Mouse (Mus musculus): ENCODE measurements at regions not wholly inside any gene's neighbourhood (a gene's known extent, or its start where the extent isn't known, plus 50 kb on each side); places are given as distances from the start of the nearest gene placed in this dataset.
A peak's percentile ranks its signal among the peaks of the same experiment; 100 is the strongest.

- no peak for TF ChIP-seq POLR2A (IDR thresholded peaks at IDR 0.05; ENCODE audit: borderline replicate concordance, extremely low read depth, insufficient read depth, insufficient read length, poor library complexity, severe bottlenecking)
- TF ChIP-seq CTCF (IDR thresholded peaks at IDR 0.05; ENCODE audit: borderline replicate concordance, extremely low read depth, insufficient read depth, insufficient read length) = no peak
- peak; percentile 86 for DNase-seq (ENCODE audit: low read depth)
Measured at GRCm38 (mm10) chr10:99635796-99636195, 123.7 kb downstream of the Csl start.

DNA sequence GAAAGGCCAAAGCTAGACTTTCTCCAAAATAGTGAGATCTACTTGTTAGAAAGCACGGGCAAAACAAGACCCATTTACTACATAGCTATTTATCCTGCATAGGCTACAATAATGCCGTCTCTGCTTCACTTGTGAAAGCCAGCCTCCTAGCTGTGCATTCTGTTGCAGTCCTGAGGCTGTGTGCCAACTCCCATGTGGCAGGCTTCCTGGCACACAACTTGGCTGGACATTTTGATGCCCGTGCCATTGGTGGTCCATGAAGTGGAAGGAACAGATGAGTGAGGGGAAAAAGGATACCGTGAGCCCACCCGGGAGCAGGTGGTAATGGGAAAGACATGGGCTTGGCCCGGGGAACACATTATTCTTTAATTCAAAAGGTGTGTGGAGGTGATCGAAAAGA is 120.4 kb downstream of the Csl start:
- DNase-seq (ENCODE audit: low read depth) = peak; percentile 96
- TF ChIP-seq CTCF (IDR thresholded peaks at IDR 0.05; ENCODE audit: borderline replicate concordance, extremely low read depth, insufficient read depth, insufficient read length) (no peak), POLR2A (IDR thresholded peaks at IDR 0.05; ENCODE audit: borderline replicate concordance, extremely low read depth, insufficient read depth, insufficient read length, poor library complexity, severe bottlenecking) (no peak)

GRCm38 (mm10) chr10:99639469-99639868 is 120.0 kb downstream of the Csl start:
- peak; percentile 91 for DNase-seq (ENCODE audit: low read depth)
- no peak for TF ChIP-seq POLR2A (IDR thresholded peaks at IDR 0.05; ENCODE audit: borderline replicate concordance, extremely low read depth, insufficient read depth, insufficient read length, poor library complexity, severe bottlenecking)
- no peak for TF ChIP-seq CTCF (IDR thresholded peaks at IDR 0.05; ENCODE audit: borderline replicate concordance, extremely low read depth, insufficient read depth, insufficient read length)

DNA sequence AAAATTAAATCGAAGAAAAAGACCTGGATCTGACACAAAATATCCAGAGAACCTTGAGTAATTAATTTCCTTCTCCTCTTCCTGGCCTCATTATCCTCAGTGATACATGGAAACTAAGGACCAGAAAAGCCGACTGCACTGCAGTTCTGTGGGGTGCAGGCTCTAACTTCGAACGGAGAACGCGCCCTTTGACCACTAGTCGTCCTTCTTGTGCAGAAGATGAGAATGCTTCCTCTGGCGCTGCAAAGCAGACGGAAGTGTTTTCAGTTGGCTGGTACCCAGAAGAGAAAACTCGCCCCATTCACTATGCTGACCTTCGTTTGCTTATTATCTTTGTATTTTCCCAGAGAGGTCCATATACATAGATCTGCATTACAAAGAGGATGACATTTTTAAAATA is 117.7 kb downstream of the Csl start:
- TF ChIP-seq POLR2A (IDR thresholded peaks at IDR 0.05; ENCODE audit: borderline replicate concordance, extremely low read depth, insufficient read depth, insufficient read length, poor library complexity, severe bottlenecking) (no peak), CTCF (IDR thresholded peaks at IDR 0.05; ENCODE audit: borderline replicate concordance, extremely low read depth, insufficient read depth, insufficient read length) (peak; percentile 85)
- DNase-seq (ENCODE audit: low read depth) = peak; percentile 91

GRCm38 (mm10) chr10:99642201-99642827 is 117.1 kb downstream of the Csl start:
- DNase-seq (ENCODE audit: low read depth) = no peak
- TF ChIP-seq POLR2A (IDR thresholded peaks at IDR 0.05; ENCODE audit: borderline replicate concordance, extremely low read depth, insufficient read depth, insufficient read length, poor library complexity, severe bottlenecking) = no peak

DNA sequence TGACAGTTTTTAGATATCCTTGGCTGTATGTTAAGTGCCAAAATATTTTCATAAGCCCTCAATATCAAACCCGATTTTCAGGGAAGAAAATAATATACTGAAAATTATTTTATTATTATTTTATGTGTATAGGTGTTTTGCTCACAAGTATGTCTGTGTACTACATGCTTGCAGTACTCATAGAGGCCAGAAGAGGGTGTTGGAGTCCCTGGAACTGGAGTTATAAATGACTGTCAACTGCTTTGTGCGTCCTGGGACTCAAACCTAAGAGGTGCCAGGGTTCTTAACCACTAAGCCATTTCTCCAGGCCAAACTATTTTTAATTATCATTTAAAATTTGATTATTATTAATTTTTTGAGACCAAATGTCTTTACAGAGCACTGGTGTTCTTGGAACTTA is 114.5 kb downstream of the Csl start:
- peak; percentile 32 for DNase-seq (ENCODE audit: low read depth)

GRCm38 (mm10) chr10:99652011-99652410 is 107.4 kb downstream of the Csl start:
- TF ChIP-seq CTCF (IDR thresholded peaks at IDR 0.05; ENCODE audit: borderline replicate concordance, extremely low read depth, insufficient read depth, insufficient read length) (no peak), POLR2A (IDR thresholded peaks at IDR 0.05; ENCODE audit: borderline replicate concordance, extremely low read depth, insufficient read depth, insufficient read length, poor library complexity, severe bottlenecking) (no peak)
- DNase-seq (ENCODE audit: low read depth) = no peak

More for the DNA sequence above, 114.5 kb downstream of the Csl start:
- no peak for TF ChIP-seq POLR2A (IDR thresholded peaks at IDR 0.05; ENCODE audit: borderline replicate concordance, extremely low read depth, insufficient read depth, insufficient read length, poor library complexity, severe bottlenecking)
- TF ChIP-seq CTCF (IDR thresholded peaks at IDR 0.05; ENCODE audit: borderline replicate concordance, extremely low read depth, insufficient read depth, insufficient read length) = peak; percentile 25; the same call in 1 of the 2 replicates

GRCm38 (mm10) chr10:99654284-99654683 is 105.2 kb downstream of the Csl start:
- TF ChIP-seq CTCF (IDR thresholded peaks at IDR 0.05; ENCODE audit: borderline replicate concordance, extremely low read depth, insufficient read depth, insufficient read length) (no peak), POLR2A (IDR thresholded peaks at IDR 0.05; ENCODE audit: borderline replicate concordance, extremely low read depth, insufficient read depth, insufficient read length, poor library complexity, severe bottlenecking) (no peak)
- no peak for DNase-seq (ENCODE audit: low read depth)

GRCm38 (mm10) chr10:99676557-99677098 is 82.8 kb downstream of the Csl start:
- TF ChIP-seq CTCF (IDR thresholded peaks at IDR 0.05; ENCODE audit: borderline replicate concordance, extremely low read depth, insufficient read depth, insufficient read length) = no peak
- TF ChIP-seq POLR2A (IDR thresholded peaks at IDR 0.05; ENCODE audit: borderline replicate concordance, extremely low read depth, insufficient read depth, insufficient read length, poor library complexity, severe bottlenecking) = no peak
- no peak for DNase-seq (ENCODE audit: low read depth)

DNA sequence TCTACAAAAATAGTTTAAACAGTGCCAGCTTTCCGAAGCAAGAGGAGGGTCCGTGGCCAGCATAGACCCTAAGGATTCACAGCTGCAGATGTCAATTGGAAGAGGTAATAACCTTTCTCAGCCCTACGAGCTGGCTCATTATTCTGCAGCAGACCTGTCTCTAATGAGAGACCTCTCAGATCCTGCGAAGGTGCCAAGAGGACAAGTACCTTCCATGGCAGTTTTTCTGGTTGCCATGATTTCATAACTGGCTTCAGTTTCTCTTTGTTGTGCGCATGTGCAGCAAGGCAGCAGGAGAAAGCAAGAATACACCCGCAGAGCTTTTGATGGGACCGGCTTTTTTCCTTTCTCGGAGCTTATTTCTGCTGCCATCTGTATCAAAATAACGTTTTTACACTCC is 81.4 kb downstream of the Csl start:
- peak; percentile 73 for DNase-seq (ENCODE audit: low read depth)
- TF ChIP-seq CTCF (IDR thresholded peaks at IDR 0.05; ENCODE audit: borderline replicate concordance, extremely low read depth, insufficient read depth, insufficient read length) (no peak), POLR2A (IDR thresholded peaks at IDR 0.05; ENCODE audit: borderline replicate concordance, extremely low read depth, insufficient read depth, insufficient read length, poor library complexity, severe bottlenecking) (no peak)

DNA sequence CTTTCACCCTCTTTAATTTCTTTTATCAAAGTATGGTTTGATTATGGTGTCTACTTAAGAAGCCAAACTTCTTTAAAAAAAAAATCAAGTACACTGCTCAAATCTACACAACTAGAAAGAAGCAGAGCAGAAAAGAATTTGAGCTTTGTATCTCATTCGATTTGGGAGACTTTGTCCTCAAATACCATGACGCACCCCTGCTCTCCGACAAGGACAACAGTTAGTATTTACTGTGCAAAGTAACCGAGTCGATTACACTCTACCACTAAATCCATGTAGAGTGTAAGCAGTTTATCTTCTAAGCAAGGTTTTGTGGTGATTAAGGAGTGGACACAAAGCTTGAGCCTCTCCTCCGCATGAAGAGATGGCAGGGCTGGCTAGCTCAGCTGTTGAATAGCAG is 79.6 kb downstream of the Csl start:
- no peak for DNase-seq (ENCODE audit: low read depth)
- no peak for TF ChIP-seq POLR2A (IDR thresholded peaks at IDR 0.05; ENCODE audit: borderline replicate concordance, extremely low read depth, insufficient read depth, insufficient read length, poor library complexity, severe bottlenecking)
- no peak for TF ChIP-seq CTCF (IDR thresholded peaks at IDR 0.05; ENCODE audit: borderline replicate concordance, extremely low read depth, insufficient read depth, insufficient read length)

DNA sequence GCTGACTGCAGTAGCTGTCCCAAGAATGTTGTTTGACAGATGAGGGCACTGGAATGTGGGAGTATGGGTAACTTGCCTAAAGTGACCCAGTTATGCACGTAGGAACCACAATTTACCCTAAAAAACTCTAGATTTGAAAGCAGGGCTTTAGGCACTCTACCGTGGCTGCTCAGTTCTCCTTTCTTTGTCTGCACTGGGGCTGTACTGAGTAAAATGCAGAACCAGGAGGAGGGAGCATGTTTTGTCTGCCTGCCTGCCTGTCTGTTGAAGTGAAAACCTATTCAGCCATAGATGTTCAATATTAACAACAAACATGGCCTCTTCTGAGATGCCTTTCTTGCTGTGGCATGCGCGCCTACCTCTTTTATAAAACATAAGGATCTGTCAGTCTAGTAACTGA is 77.5 kb downstream of the Csl start:
- no peak for TF ChIP-seq CTCF (IDR thresholded peaks at IDR 0.05; ENCODE audit: borderline replicate concordance, extremely low read depth, insufficient read depth, insufficient read length)
- TF ChIP-seq POLR2A (IDR thresholded peaks at IDR 0.05; ENCODE audit: borderline replicate concordance, extremely low read depth, insufficient read depth, insufficient read length, poor library complexity, severe bottlenecking) = no peak
- DNase-seq (ENCODE audit: low read depth) = peak; percentile 49
